Mouse (Mus musculus): Measurements from ENCODE around the gene Pced1b.

- no peak for TF ChIP-seq CTCF (IDR thresholded peaks at IDR 0.05; ENCODE audit: low read depth, low read length)
- no peak for TF ChIP-seq POLR2A (IDR thresholded peaks at IDR 0.05; ENCODE audit: insufficient read depth, low read length)
These were observed 37.3 kb downstream of the Pced1b start for GRCm38 (mm10) chr15:97284201-97284600.
